Mouse (Mus musculus) heart, embryonic 10.5 days (tissue): ENCODE measurements around the gene Vsig8. TPM values are rescaled to one million over a fixed set of nuclear protein-coding genes. Genes with fewer than 3 reads are reported as not detected.
A peak's percentile ranks its signal among the peaks of the same experiment; 100 is the strongest.

Experiments used
- DNase-seq: peaks from one replicate; pipeline ENCODE4 v3.0.0-alpha.2; 2017; ENCODE audit warnings: low spot score
- H3K27ac ChIP-seq: fragments of 300-500 bp; sonication (generic); 2 replicates; pipeline ENCODE4 v1.5.1; 2016; ENCODE audit warnings: mild to moderate bottlenecking
- H3K27me3 ChIP-seq: fragments of 300-500 bp; sonication (generic); 2 replicates; pipeline ENCODE4 v1.6.1; 2016; ENCODE audit warnings: mild to moderate bottlenecking; ENCODE audit not compliant: poor library complexity, insufficient read depth, severe bottlenecking
- H3K36me3 ChIP-seq: fragments of 300-500 bp; sonication (generic); 2 replicates; pipeline ENCODE4 v1.6.1; 2016; ENCODE audit warnings: mild to moderate bottlenecking, moderate library complexity
- H3K4me1 ChIP-seq: fragments of 300-500 bp; sonication (generic); 2 replicates; pipeline ENCODE4 v1.6.1; 2016; ENCODE audit warnings: mild to moderate bottlenecking
- H3K4me3 ChIP-seq: fragments of 300-500 bp; sonication (generic); 2 replicates; pipeline ENCODE4 v1.5.1; 2016; ENCODE audit warnings: mild to moderate bottlenecking, moderate library complexity
- H3K9me3 ChIP-seq: fragments of 300-500 bp; sonication (generic); 2 replicates; pipeline ENCODE4 v1.6.1; 2016; ENCODE audit warnings: mild to moderate bottlenecking, moderate library complexity
- WGBS: fragments of 180-500 bp; shearing (Covaris S2); methylation state at CpG from one replicate; pipeline ENCODE4 v1.1.7; 2016; 5-methylcytosine and 5-hydroxymethylcytosine counted together
- polyA plus RNA-seq: library from polyadenylated mRNA; unstranded; fragments of >200 nt; fragmentation: Nextera tagmentation; extraction: Ambion mirVana; gene quantifications from 2 replicates; pipeline ENCODE4 v1.2.1, GENCODE M21; 2016

Vsig8 gene
- polyA plus RNA-seq, 1 experiment from 2014 or later = not detected

DNA sequence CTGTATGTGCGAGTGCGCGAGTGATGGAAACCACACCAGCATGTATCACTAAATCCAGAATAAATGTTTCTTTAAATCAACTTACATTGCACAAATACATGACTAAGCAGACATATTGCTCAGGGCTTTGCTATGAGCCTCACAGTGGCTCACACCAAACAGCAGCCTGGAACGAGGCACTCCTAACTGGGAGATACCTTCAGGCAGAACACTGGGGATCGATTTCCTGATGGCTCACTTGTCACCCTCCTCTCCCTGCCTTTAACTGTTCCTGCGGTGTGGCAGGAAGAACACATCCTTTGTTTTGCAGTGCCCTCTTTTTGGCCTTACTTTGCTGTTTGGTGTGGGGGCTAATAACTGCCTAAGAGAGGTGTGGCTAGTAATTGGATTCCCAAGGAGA is 36.1 kb upstream of the Vsig8 start:
- Histone ChIP-seq H3K27ac (peak overlapping the region; percentile 80; the same call in 1 of the 2 replicates), H3K9me3 (peaks cover 3% of the 10 kb centered on the region; the same call in 1 of the 2 replicates), H3K36me3 (no peaks in the 10 kb centered on the region), H3K4me3 (no peak overlapping the region), H3K4me1 (peaks cover 27% of the 10 kb centered on the region), H3K27me3 (0 out of 2 replicates have a peak, but pooled peaks cover 5% of the 10 kb centered on the region)
- no peak for DNase-seq
- WGBS = 54% methylated on average over 6 of the region's 6 CpGs

DNA sequence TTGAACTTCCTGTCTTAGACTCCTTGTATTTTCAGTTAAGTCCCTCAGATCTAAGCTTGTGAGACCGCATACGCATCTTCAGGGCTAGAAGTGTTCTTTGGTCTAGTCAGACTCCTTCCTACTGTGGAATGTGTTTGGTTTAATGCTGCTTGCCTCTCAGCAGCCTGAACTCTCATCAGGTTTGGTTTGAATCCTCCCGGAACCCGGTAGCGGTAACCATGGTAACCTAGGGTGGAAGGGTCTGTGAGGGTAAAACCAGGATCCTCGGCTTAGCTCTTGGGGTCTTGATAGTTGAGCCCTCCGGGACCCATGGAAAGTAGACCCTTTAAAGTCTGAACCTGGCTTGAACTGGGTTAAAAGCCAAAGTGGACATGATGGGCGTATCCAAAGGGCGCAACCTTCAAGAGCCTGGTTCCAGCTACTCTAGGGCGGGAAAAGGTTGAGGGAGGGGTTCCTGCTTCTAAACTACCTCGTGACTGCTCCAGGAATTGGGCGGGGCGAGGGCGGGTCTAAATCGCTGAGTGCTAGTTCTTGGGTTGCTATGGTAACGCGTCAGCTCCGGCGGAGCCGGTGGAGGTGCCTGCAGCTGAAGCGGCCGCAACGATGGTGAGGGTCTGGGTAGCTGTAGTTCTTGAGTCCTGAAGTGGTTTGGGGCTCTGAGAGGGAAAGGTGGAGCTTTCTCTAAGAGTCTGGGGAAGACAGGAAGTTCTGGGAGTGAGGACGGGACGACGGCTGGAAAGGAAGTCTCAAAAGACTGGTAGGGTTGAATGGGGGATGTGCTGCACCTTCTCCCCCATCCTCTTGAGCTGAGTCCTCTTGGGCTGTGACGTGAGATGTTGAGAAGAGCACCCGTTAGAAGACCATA is 34.9 kb upstream of the Vsig8 start, which contains the start of gene Cfap45:
Gene Cfap45 (plus strand): TSS at position 226 of the 865 bp plus-strand sequence.
- H3K27me3 ChIP-seq = 0 out of 2 replicates have a peak, but pooled peaks cover 5% of the 10 kb centered on the region
- WGBS = 4% methylated on average over 28 of the region's 28 CpGs
- H3K4me1 ChIP-seq = peaks cover 21% of the 10 kb centered on the region
- peak within 1 kb of the TSS; percentile 54 for H3K4me3 ChIP-seq
- DNase-seq = peak; percentile 96
- peaks cover 3% of the 10 kb centered on the region; the same call in 1 of the 2 replicates for H3K9me3 ChIP-seq
- peak within 1 kb of the TSS; percentile 80 for H3K27ac ChIP-seq
- no peaks in the 10 kb centered on the region for H3K36me3 ChIP-seq

DNA sequence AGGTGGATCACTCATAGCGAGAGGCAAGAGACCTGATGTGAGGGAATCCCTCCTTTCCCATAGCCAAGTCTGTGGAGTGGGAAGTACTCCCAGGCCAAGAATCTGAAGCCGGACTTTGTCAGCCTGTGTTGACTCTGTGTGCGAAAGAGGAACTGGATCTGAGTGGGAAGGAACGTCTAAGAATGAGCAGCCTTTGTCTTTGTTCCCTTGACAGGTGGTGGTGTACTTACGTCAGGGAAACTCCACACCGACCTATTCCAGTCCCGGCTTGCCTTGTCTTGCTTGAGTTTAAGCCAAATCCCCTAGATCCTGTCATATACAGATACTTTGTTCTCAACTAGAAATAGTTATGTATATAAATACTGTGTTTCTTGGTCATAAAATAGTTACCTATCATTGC is 33.2 kb upstream of the Vsig8 start:
- WGBS = 67% methylated on average over 7 of the region's 7 CpGs
- Histone ChIP-seq H3K27me3 (peaks cover 15% of the 10 kb centered on the region; the same call in 1 of the 2 replicates), H3K36me3 (no peaks in the 10 kb centered on the region), H3K9me3 (no peaks in the 10 kb centered on the region), H3K4me3 (no peak overlapping the region), H3K4me1 (peaks cover 33% of the 10 kb centered on the region), H3K27ac (0 out of 2 replicates have a peak overlapping the region, but pooled peaks have one; percentile 22)
- DNase-seq = no peak

DNA sequence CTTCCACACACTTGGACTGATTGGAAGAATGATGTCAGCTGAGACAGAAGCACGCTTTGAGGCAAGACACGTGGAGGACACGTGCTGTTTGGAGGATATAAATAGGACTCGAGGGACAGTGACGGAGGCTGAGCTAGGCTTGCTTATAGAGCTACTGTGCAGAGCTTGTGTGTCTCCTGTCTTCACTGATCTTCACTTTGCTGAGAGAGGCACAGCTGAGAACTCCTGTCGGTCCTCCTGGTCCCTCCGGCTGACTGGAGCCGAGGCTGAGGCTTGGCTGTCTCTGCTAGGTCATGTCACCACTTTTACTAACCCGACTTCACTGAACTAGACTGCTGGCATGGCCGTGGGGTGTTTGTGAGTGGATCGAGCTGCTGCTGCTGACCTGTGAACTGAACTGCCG is 32.0 kb upstream of the Vsig8 start:
- H3K9me3 ChIP-seq = no peaks in the 10 kb centered on the region
- H3K27ac ChIP-seq = no peak overlapping the region
- peaks cover 33% of the 10 kb centered on the region for H3K4me1 ChIP-seq
- H3K36me3 ChIP-seq = no peaks in the 10 kb centered on the region
- peaks cover 20% of the 10 kb centered on the region; the same call in 1 of the 2 replicates for H3K27me3 ChIP-seq
- DNase-seq = no peak
- no peak overlapping the region for H3K4me3 ChIP-seq
- 54% methylated on average over 12 of the region's 12 CpGs for WGBS

DNA sequence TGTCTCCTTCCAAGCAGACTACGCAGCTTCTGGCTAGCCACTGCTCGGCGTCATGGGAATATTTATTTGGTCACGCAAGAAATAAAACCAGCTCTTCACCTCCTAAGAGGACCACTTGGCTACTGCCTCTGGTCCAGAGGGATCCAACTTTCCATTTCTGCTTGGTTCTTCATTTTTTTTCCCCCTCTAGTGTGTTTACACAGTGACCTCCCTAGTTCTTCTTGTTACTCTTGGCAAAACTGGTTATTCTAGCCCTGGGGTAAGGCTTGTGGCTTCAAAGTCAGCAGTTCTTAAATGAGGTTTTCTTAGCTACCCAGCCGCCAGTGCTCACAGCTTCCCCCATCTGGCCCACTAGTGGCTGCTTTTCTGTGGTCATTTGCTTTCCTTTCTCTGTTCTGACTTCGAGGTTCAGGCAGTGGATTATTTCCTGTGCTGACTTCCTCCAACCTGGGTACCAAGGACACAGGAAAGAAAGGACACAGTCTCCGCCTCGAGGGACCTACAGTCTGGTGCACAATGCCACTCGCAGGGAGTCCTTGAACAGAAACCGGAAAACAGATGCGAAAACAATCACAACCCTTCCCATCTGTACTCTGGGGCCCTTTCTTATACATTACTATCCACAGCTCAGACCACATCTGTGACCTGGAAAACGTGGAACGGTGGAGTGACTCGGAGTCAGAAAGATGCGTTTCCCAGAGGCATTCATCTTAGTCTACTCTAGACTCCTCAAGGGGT is 30.5 kb upstream of the Vsig8 start:
- no peaks in the 10 kb centered on the region for H3K36me3 ChIP-seq
- H3K27ac ChIP-seq = peak overlapping the region; percentile 67; the same call in 1 of the 2 replicates
- H3K27me3 ChIP-seq = peaks cover 27% of the 10 kb centered on the region; the same call in 1 of the 2 replicates
- H3K4me3 ChIP-seq = no peak overlapping the region
- no peaks in the 10 kb centered on the region for H3K9me3 ChIP-seq
- no peak for DNase-seq
- H3K4me1 ChIP-seq = peaks cover 26% of the 10 kb centered on the region
- WGBS = 46% methylated on average over 15 of the region's 15 CpGs

DNA sequence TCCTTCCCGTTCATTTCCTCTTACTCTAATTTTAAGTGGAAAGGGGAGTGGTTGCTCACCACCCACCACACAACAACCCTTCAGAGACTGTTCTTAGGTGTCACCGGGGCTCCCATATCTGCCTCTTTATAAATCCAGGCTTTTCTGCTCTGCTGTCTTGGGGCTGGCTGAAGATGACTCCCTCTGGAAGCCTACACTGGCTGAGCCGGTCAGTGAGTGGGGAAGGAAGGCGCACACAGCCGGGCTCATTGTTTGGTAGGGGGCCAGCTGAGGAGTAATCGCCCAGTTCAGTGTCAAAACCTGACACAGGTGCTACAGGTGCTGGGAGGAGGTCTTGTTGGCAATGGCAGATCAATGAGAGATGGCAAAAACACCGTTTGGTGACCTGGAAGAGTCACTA is 29.8 kb upstream of the Vsig8 start:
- H3K27ac ChIP-seq = peak overlapping the region; percentile 77
- DNase-seq = no peak
- H3K4me1 ChIP-seq = peaks cover 27% of the 10 kb centered on the region
- H3K4me3 ChIP-seq = peak overlapping the region; percentile 27; the same call in 1 of the 2 replicates
- no peaks in the 10 kb centered on the region for H3K9me3 ChIP-seq
- WGBS = 58% methylated on average over 7 of the region's 7 CpGs
- no peaks in the 10 kb centered on the region for H3K36me3 ChIP-seq
- peaks cover 33% of the 10 kb centered on the region; the same call in 1 of the 2 replicates for H3K27me3 ChIP-seq

DNA sequence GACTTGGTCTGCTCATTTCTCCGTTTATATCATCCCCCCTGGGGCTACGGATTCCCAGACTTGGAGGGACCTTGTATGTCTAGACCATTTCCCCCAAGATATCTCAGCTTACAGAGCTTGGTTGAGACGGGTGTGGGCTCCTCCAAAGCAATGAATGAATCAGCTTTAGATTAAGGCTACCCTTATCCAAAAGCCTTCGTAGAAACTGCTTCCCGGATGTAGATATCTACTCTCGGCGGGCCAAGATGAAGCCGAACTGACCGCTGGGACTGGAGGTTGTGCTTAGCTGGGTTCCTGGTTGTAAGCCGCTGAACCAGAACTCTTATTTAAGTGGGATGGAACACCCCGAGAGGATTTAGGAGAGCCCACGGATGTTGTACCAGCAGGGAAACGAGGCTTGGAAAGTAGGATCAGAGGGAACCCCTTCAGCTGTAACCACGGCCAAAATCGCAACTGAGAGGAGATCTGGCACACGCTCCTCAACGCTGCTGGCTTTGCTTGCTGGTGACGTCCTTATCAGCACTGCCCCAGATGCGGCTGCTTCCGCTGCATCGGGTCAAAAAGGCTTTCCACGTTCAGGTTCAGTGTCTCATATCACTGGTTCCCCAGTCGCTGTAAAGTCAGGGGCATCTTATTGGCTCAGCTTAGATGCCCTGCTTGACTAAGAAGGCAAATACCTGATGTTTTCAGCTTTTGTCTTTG is 29.2 kb upstream of the Vsig8 start:
- DNase-seq = no peak
- peaks cover 26% of the 10 kb centered on the region for H3K4me1 ChIP-seq
- H3K27me3 ChIP-seq = peaks cover 39% of the 10 kb centered on the region; the same call in 1 of the 2 replicates
- peak overlapping the region; percentile 77; the same call in 1 of the 2 replicates for H3K27ac ChIP-seq
- H3K36me3 ChIP-seq = no peaks in the 10 kb centered on the region
- H3K4me3 ChIP-seq = peak overlapping the region; percentile 27
- no peaks in the 10 kb centered on the region for H3K9me3 ChIP-seq
- WGBS = 34% methylated on average over 23 of the region's 23 CpGs

DNA sequence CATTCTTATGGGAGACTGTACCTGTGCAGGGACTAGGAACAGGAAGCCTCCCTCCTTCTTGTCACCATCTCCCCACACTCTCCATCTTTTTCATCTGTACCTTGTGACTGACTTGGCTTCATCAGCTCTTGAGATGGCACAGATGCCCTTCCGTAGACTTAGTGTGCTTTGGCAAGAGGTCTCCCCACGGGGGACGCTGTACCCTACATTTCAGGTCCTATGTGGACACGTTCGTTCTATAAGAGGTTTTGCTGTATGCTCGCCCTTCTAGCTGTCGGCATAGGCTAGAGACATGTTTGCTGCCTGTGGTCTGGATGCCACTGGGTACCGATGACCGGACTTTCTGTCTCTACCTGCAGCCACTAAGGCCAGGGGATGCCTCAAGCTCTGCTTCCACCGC is 28.3 kb upstream of the Vsig8 start:
- no peak overlapping the region for H3K4me3 ChIP-seq
- H3K4me1 ChIP-seq = peaks cover 32% of the 10 kb centered on the region
- no peak for DNase-seq
- no peaks in the 10 kb centered on the region for H3K36me3 ChIP-seq
- 91% methylated on average over 10 of the region's 10 CpGs for WGBS
- H3K9me3 ChIP-seq = no peaks in the 10 kb centered on the region
- H3K27ac ChIP-seq = peak overlapping the region; percentile 77; the same call in 1 of the 2 replicates
- H3K27me3 ChIP-seq = peaks cover 42% of the 10 kb centered on the region; the same call in 1 of the 2 replicates

DNA sequence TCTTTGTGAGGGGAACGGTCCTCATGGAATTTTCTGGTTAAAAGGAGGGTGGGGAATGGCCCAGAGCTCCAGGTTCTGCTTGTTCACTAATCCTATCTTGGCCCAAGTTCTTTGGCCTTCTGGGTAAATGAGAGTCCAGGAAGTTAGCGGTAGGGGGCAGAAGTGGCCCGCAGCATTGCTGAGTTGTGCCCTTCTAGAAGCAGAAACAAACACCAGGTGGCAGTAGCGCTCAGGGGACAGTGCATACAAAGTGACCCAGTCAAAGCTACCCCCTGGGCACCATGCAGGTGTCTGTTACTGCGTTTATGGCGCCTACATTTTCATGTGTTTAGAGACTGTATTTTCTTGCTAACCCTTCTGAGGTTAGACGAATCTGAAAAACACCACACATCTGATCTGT is 27.0 kb upstream of the Vsig8 start:
- H3K9me3 ChIP-seq = no peaks in the 10 kb centered on the region
- H3K4me1 ChIP-seq = peaks cover 36% of the 10 kb centered on the region
- H3K36me3 ChIP-seq = no peaks in the 10 kb centered on the region
- WGBS = 7% methylated on average over 7 of the region's 7 CpGs
- H3K27me3 ChIP-seq = peaks cover 46% of the 10 kb centered on the region; the same call in 1 of the 2 replicates
- DNase-seq = peak; percentile 90
- H3K27ac ChIP-seq = no peak overlapping the region
- no peak overlapping the region for H3K4me3 ChIP-seq

DNA sequence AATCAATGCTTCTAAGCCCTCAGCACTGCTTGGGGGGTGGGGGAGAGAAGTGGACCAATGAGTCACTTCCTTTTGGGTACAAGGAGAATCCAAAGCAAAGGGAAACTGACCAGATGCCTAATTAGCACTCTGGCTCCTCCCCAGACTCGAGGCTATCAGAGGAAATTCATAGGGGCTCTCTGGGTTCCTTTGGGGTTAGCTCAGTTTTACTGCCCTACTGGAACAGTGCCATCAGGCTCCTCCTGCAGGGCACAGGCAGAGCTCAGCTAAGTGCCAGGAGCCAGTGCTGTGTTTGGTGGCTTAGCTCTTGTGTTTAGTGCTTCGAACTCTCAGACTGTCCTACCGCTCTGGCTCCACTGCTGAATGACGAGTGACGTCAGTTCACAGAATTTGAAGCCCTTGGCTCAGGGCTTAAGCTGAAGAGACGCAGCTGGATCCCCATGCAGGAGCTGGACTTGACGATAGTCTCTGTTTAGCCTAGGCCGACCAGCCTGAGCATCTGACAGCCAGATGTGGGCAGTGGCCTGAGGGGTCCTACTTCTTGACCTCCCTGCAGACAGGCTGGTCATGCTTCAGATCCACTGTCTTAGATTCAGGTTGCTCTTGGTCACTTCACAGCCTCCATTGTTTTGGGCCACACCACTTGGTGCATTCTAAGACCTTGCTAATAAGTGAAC is 25.1 kb upstream of the Vsig8 start:
- Histone ChIP-seq H3K27ac (peak overlapping the region; percentile 53), H3K27me3 (peaks cover 55% of the 10 kb centered on the region; the same call in 1 of the 2 replicates), H3K4me3 (no peak overlapping the region), H3K4me1 (peaks cover 33% of the 10 kb centered on the region), H3K36me3 (no peaks in the 10 kb centered on the region), H3K9me3 (no peaks in the 10 kb centered on the region)
- DNase-seq = no peak
- WGBS = 21% methylated on average over 8 of the region's 8 CpGs

DNA sequence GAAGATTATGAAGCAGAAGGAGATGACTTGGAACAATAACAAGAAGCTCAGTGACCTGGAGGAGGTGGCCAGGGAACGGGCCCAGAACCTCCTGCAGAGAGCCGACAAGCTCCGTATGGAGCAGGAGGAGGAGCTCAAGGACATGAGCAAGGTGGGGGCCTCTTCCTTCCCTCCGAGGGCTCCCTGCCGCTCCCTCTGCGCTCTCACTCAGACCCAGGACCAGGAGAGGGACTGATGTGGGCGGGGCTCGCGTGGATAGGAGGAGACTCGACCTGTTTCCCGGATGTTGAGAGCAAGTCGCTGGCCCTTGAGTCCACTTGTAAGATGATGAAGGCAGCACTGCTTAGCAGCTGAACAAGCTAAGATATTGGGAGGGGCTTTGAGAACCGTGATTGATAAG is 23.2 kb upstream of the Vsig8 start:
- H3K4me3 ChIP-seq = peak overlapping the region; percentile 51
- under 1% methylated on average over 13 of the region's 13 CpGs for WGBS
- H3K4me1 ChIP-seq = peaks cover 20% of the 10 kb centered on the region
- no peaks in the 10 kb centered on the region for H3K9me3 ChIP-seq
- DNase-seq = no peak
- H3K36me3 ChIP-seq = no peaks in the 10 kb centered on the region
- peaks cover 45% of the 10 kb centered on the region; the same call in 1 of the 2 replicates for H3K27me3 ChIP-seq
- H3K27ac ChIP-seq = peak overlapping the region; percentile 49; the same call in 1 of the 2 replicates

DNA sequence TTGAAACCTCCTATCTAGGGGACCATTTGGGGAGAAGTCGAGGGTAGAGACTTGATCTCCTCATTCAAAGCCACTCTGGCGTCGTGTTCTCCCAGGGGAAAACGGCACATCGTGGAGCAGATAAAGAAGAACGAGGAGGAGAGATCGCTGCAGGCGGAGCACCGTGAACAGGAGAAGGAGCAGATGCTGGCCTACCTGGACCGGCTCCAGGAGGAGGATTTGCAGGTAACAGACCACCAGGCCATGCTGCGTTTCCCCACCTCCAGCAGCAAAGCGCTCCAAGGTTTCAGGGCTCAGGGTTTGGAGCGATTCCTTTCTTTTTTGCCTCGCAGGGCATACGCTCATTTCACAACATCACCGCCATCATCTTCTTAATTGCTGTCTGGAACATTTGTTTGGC is 20.6 kb upstream of the Vsig8 start:
- H3K9me3 ChIP-seq = no peaks in the 10 kb centered on the region
- no peak overlapping the region for H3K27ac ChIP-seq
- peaks cover 20% of the 10 kb centered on the region for H3K4me1 ChIP-seq
- H3K27me3 ChIP-seq = peaks cover 43% of the 10 kb centered on the region; the same call in 1 of the 2 replicates
- H3K4me3 ChIP-seq = no peak overlapping the region
- H3K36me3 ChIP-seq = no peaks in the 10 kb centered on the region
- 69% methylated on average over 16 of the region's 16 CpGs for WGBS
- DNase-seq = no peak
